ENCODE assay signal across 13 mouse cellular contexts in genomic region chr12:17390510-17390909, GRCm38 (mm10). TPM values are rescaled to one million over a fixed set of nuclear protein-coding genes. Genes with fewer than 3 reads are reported as not detected.
A peak's percentile ranks its signal among the peaks of the same experiment; 100 is the strongest.
DNase-seq lines count a peak whose midpoint lies in the region; TF ChIP-seq lines count a peak whose summit lies in the region.
"Had no signal": no experiment of that assay in that cellular context is flagged by ENCODE, and none has a peak within 500 bp of the region (broad histone marks: within the 10 kb centered on the region; RNA-seq: fewer than 3 reads in every experiment).

No protein-coding gene starts in this region.

- no peaks in the 10 kb centered on the region for H3K79me2 ChIP-seq in CH12.LX (replicated peaks; ENCODE audit: control insufficient read depth, extremely low read depth, insufficient read depth, poor library complexity, severe bottlenecking)

- dilution Hi-C loops in CH12.LX (cut with MboI; ENCODE audit: extremely low pct_ligation_motif_present, extremely low pct_unique_long_range_greater_than_20kb, low sequenced_read_pairs): no loop called here

- no peak for TF ChIP-seq POLR2A in CH12.LX (IDR thresholded peaks at IDR 0.05; ENCODE audit: low read depth, low read length)
- TF ChIP-seq POLR2A in brain, embryonic 14.5 days (IDR thresholded peaks at IDR 0.05; ENCODE audit: borderline replicate concordance, extremely low read depth, insufficient read depth, insufficient read length, poor library complexity, severe bottlenecking): no peak
- TF ChIP-seq POLR2A in thymus, adult 2 months (IDR thresholded peaks at IDR 0.05; ENCODE audit: control insufficient read depth, extremely low read depth, insufficient read depth, low read length, poor library complexity): no peak

- H3K9ac ChIP-seq in CH12.LX (ENCODE audit: insufficient read depth, low read depth): no peak overlapping the region
- H3K9ac ChIP-seq: hindbrain, embryonic 12.5 days; midbrain, embryonic 12.5 days had no signal

- DNase-seq in heart, adult 8-10 months (ENCODE audit: low spot score): peak; percentile 24
- no peak for DNase-seq in heart, embryonic 10.5 days (ENCODE audit: low spot score)
- peak; percentile 41 for DNase-seq in CH12.LX (ENCODE audit: extremely low read depth)
- peak; percentile 39 for DNase-seq in brain, embryonic 14.5 days (ENCODE audit: low read depth)
- peak; percentile 66 for DNase-seq in kidney, postnatal 14 days
- no peak for DNase-seq in thymus, adult 2 months
- no peak for DNase-seq in hindbrain, embryonic 10.5 days (ENCODE audit: low spot score)
- DNase-seq in cerebellum, adult 11 months: no peak
- DNase-seq: embryo, embryonic 11 days; right cerebral cortex, postnatal 14 days had no signal

- peaks cover 10% of the 10 kb centered on the region; the same call in 1 of the 2 replicates for H3K36me3 ChIP-seq in heart, embryonic 10.5 days
- H3K36me3 ChIP-seq in CH12.LX (replicated peaks in 1 of 2; ENCODE audit: control insufficient read depth in 1 of 2, insufficient read depth in 1 of 2, low read length in 1 of 2): peaks cover 18 to 60% of the 10 kb centered on the region in 2 experiments
- H3K36me3 ChIP-seq in thymus, adult 2 months (ENCODE audit: control insufficient read depth, insufficient read depth, low read length): no peaks in the 10 kb centered on the region
- H3K36me3 ChIP-seq in hindbrain, embryonic 10.5 days: peaks cover 45% of the 10 kb centered on the region
- H3K36me3 ChIP-seq: hindbrain, embryonic 12.5 days had no signal

- TF ChIP-seq EP300 in CH12.LX (IDR thresholded peaks at IDR 0.05; ENCODE audit: low read length): no peak

- no peak for TF ChIP-seq RAD21 in CH12.LX (IDR thresholded peaks at IDR 0.05; ENCODE audit: low read depth, low read length)

- 56% methylated on average over 4 of the region's 4 CpGs for WGBS in heart, embryonic 10.5 days
- WGBS in thymus, adult 2 months: 74% methylated on average over 4 of the region's 4 CpGs
- 82% methylated on average over 4 of the region's 4 CpGs for WGBS in hindbrain, embryonic 10.5 days

- H3K27ac ChIP-seq in heart, embryonic 10.5 days: no peak overlapping the region
- H3K27ac ChIP-seq in CH12.LX (ENCODE audit: insufficient read depth, low read depth): no peak overlapping the region
- no peak overlapping the region for H3K27ac ChIP-seq in thymus, adult 2 months (ENCODE audit: control insufficient read depth, insufficient read depth, low read length)
- no peak overlapping the region for H3K27ac ChIP-seq in hindbrain, embryonic 10.5 days
- H3K27ac ChIP-seq: hindbrain, embryonic 12.5 days; midbrain, embryonic 12.5 days had no signal

- H3K27me3 ChIP-seq in heart, embryonic 10.5 days (ENCODE audit: insufficient read depth, poor library complexity, severe bottlenecking): no peaks in the 10 kb centered on the region
- H3K27me3 ChIP-seq in CH12.LX (replicated peaks): no peaks in the 10 kb centered on the region
- H3K27me3 ChIP-seq in thymus, adult 2 months (ENCODE audit: control insufficient read depth, insufficient read depth, low read length): no peaks in the 10 kb centered on the region
- H3K27me3 ChIP-seq in hindbrain, embryonic 10.5 days (ENCODE audit: insufficient read depth, poor library complexity, severe bottlenecking): no peaks in the 10 kb centered on the region
- H3K27me3 ChIP-seq: hindbrain, embryonic 12.5 days; midbrain, embryonic 12.5 days had no signal

- no peak for TF ChIP-seq CTCF in CH12.LX (conservative IDR thresholded peaks at IDR 0.05 in 1 of 2, IDR thresholded peaks at IDR 0.05 in 1 of 2; ENCODE audit: low read depth in 2 of 2, low read length in 2 of 2)
- TF ChIP-seq CTCF in brain, embryonic 14.5 days (IDR thresholded peaks at IDR 0.05; ENCODE audit: borderline replicate concordance, extremely low read depth, insufficient read depth, insufficient read length): no peak
- no peak for TF ChIP-seq CTCF in thymus, adult 2 months (IDR thresholded peaks at IDR 0.05; ENCODE audit: borderline replicate concordance, control insufficient read depth, extremely low read depth, insufficient read depth, low read length, poor library complexity)

- no peak overlapping the region for H3K4me2 ChIP-seq in CH12.LX (ENCODE audit: insufficient read depth, low read depth, poor library complexity, severe bottlenecking)
- H3K4me2 ChIP-seq: hindbrain, embryonic 12.5 days; midbrain, embryonic 12.5 days had no signal

- in situ Hi-C loops in CH12.LX (cut with MboI; ENCODE audit: low pct_ligation_motif_present, low pct_unique_long_range_greater_than_20kb, low sequenced_read_pairs): no loop called here

- H3K9me3 ChIP-seq in heart, embryonic 10.5 days: no peaks in the 10 kb centered on the region
- no peaks in the 10 kb centered on the region for H3K9me3 ChIP-seq in CH12.LX (replicated peaks; ENCODE audit: low read length)
- no peaks in the 10 kb centered on the region for H3K9me3 ChIP-seq in hindbrain, embryonic 10.5 days
- H3K9me3 ChIP-seq: G1E; hindbrain, embryonic 12.5 days; midbrain, embryonic 12.5 days had no signal

- no peak overlapping the region for H3K4me3 ChIP-seq in heart, embryonic 10.5 days
- H3K4me3 ChIP-seq in CH12.LX (replicated peaks in 1 of 3; ENCODE audit: low read depth in 2 of 3, low read length in 2 of 3, poor library complexity in 1 of 3): no peak overlapping the region
- no peak overlapping the region for H3K4me3 ChIP-seq in thymus, adult 2 months (ENCODE audit: control insufficient read depth, insufficient read depth, low read length)
- H3K4me3 ChIP-seq in hindbrain, embryonic 10.5 days: no peak overlapping the region
- H3K4me3 ChIP-seq: hindbrain, embryonic 12.5 days; midbrain, embryonic 12.5 days had no signal

- no peaks in the 10 kb centered on the region; the same call in 1 of the 2 replicates for H3K4me1 ChIP-seq in heart, embryonic 10.5 days
- peaks cover 24 to 57% of the 10 kb centered on the region in 2 experiments for H3K4me1 ChIP-seq in CH12.LX (ENCODE audit: control insufficient read depth in 1 of 2, insufficient read depth in 2 of 2)
- H3K4me1 ChIP-seq in thymus, adult 2 months (replicated peaks; ENCODE audit: control insufficient read depth, insufficient read depth, low read length): 0 out of 2 replicates have a peak, but pooled peaks cover 4% of the 10 kb centered on the region
- no peaks in the 10 kb centered on the region for H3K4me1 ChIP-seq in hindbrain, embryonic 10.5 days (replicated peaks)
- H3K4me1 ChIP-seq: hindbrain, embryonic 12.5 days; midbrain, embryonic 12.5 days had no signal

TF ChIP-seq in CH12.LX, 34 proteins besides CTCF, POLR2A, EP300 and RAD21:
- no peak for TF ChIP-seq UBTF (IDR thresholded peaks at IDR 0.05; ENCODE audit: low read depth, low read length)
- TF ChIP-seq BHLHE40 (IDR thresholded peaks at IDR 0.05; ENCODE audit: low read depth, low read length): peak; percentile 78
- TF ChIP-seq CHD1 (IDR thresholded peaks at IDR 0.05; ENCODE audit: low read depth, low read length): no peak
- TF ChIP-seq ETS1 (conservative IDR thresholded peaks at IDR 0.05; ENCODE audit: low read depth, low read length): peak; percentile 50; the same call in 1 of the 2 replicates
- TF ChIP-seq MAX (IDR thresholded peaks at IDR 0.05; ENCODE audit: low read length): peak; percentile 74; the same call in 1 of the 2 replicates
- TF ChIP-seq MYC (IDR thresholded peaks at IDR 0.05; ENCODE audit: low read depth, low read length): 0 out of 2 replicates have a peak, but pooled peaks have one; percentile 68

RNA-seq across cellular contexts. Expression of gene Nol10, which starts 42.3 kb away (rescaled TPM):
- 1 to 10 TPM; 7.1 to 8.4 (median 7.6) TPM for total RNA-seq in heart, adult 8-10 months (2022)
- 20.0 and 25.6 TPM in 2 replicates for polyA plus RNA-seq in heart, embryonic 10.5 days (2016; fragmentation: Nextera tagmentation; extraction: Ambion mirVana)
- 10.9 and 14.4 TPM in 2 replicates for total RNA-seq in CH12.LX (2012; rRNA removed)
- total RNA-seq in CH12.LX (2014; rRNA removed): 12.3 and 14.5 TPM in 2 replicates
- polyA plus RNA-seq in CH12.LX (2012; ENCODE audit: insufficient read length, low read depth): 64.9 and 65.8 TPM in 2 replicates
- polyA plus RNA-seq in brain, embryonic 14.5 days (2012; rRNA removed): 15.0 and 16.3 TPM in 2 replicates
- polyA plus RNA-seq in thymus, adult 2 months (2012; rRNA removed): 6.2 and 6.3 TPM in 2 replicates
- 28.8 and 34.5 TPM in 2 replicates for polyA plus RNA-seq in hindbrain, embryonic 10.5 days (2016; fragmentation: Nextera tagmentation; extraction: Ambion mirVana)

Comparison
In these comparisons a context has a peak if more than half of its experiments do, and no peak if none do; other contexts are left out.
1. DNase-seq: peak in heart, adult 8-10 months (single experiment), CH12.LX (single experiment), brain, embryonic 14.5 days (single experiment) and kidney, postnatal 14 days (single experiment); none in heart, embryonic 10.5 days (single experiment), thymus, adult 2 months (single experiment), hindbrain, embryonic 10.5 days (single experiment) and cerebellum, adult 11 months (single experiment).